32 mouse cellular contexts compared by ENCODE assay signal in the genomic region with DNA sequence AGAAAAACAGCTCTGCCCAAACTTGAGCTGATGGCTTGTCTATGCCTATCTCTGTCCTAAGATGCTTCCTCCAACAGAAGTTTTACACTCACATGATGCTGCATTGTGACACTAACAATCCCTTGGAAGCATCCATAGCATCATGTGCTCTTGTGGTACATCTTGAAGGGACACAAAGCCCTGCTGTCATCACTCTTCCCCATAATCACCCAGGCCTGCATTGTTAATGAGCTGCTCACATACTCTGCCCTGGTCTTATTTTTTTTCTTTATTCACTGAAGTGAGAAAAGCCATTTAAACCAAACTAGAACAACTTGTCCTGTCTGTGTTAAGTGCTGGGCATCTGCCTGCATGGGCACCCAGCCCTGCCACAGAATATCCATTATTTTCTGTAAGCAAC.
"Had no signal": no experiment of that assay in that cellular context is flagged by ENCODE, and none has a peak within 500 bp of the region (broad histone marks: within the 10 kb centered on the region; RNA-seq: fewer than 3 reads in every experiment).

No protein-coding gene starts in this region.

- H3K4me2 ChIP-seq: limb, embryonic 12.5 days; limb, embryonic 13.5 days; limb, embryonic 15.5 days; liver, embryonic 11.5 days; liver, embryonic 12.5 days; liver, embryonic 13.5 days; liver, embryonic 15.5 days; lung, embryonic 14.5 days; lung, embryonic 15.5 days; midbrain, embryonic 11.5 days; midbrain, embryonic 12.5 days; midbrain, embryonic 13.5 days; midbrain, embryonic 15.5 days had no signal

- H3K4me1 ChIP-seq: limb, embryonic 10.5 days; limb, embryonic 12.5 days; liver, embryonic 12.5 days; liver, embryonic 13.5 days; liver, embryonic 15.5 days; lung, embryonic 15.5 days; megakaryocyte, embryonic 14.5 days; midbrain, embryonic 10.5 days; midbrain, embryonic 13.5 days; midbrain, embryonic 15.5 days had no signal

- DNase-seq: left cerebral cortex, postnatal 4 days; liver; liver, embryonic 13.5 days; liver, postnatal 0 days; lung, adult 18-20 months; lung, adult 2 months; lung, embryonic 14.5 days; lung, postnatal 10 days; lung, postnatal 14 days; lung, postnatal 36 days; lung, postnatal 4 days; midbrain, embryonic 14.5 days had no signal

- H3K9me3 ChIP-seq: limb, embryonic 10.5 days; limb, embryonic 12.5 days; limb, embryonic 13.5 days; limb, embryonic 15.5 days; liver, embryonic 12.5 days; liver, embryonic 13.5 days; liver, embryonic 15.5 days; lung, embryonic 15.5 days; megakaryocyte, embryonic 14.5 days; midbrain, embryonic 10.5 days; midbrain, embryonic 12.5 days; midbrain, embryonic 13.5 days; midbrain, embryonic 15.5 days had no signal

- H3K27me3 ChIP-seq: limb, embryonic 12.5 days; limb, embryonic 13.5 days; limb, embryonic 15.5 days; liver, embryonic 12.5 days; liver, embryonic 13.5 days; liver, embryonic 15.5 days; lung, embryonic 15.5 days; megakaryocyte, embryonic 14.5 days; midbrain, embryonic 12.5 days; midbrain, embryonic 13.5 days; midbrain, embryonic 15.5 days had no signal

- ATAC-seq: liver, embryonic 12.5 days; liver, postnatal 0 days; lung, postnatal 0 days; midbrain, embryonic 13.5 days; midbrain, embryonic 15.5 days; midbrain, embryonic 16.5 days had no signal

- H3K27ac ChIP-seq: left cerebral cortex, adult 2 months; limb, embryonic 10.5 days; limb, embryonic 12.5 days; limb, embryonic 13.5 days; limb, embryonic 15.5 days; liver, embryonic 12.5 days; liver, embryonic 13.5 days; liver, embryonic 14.5 days; liver, embryonic 15.5 days; lung, embryonic 15.5 days; macrophage; midbrain, embryonic 10.5 days; midbrain, embryonic 12.5 days; midbrain, embryonic 13.5 days; midbrain, embryonic 15.5 days had no signal

- H3K36me3 ChIP-seq: limb, embryonic 10.5 days; limb, embryonic 12.5 days; limb, embryonic 13.5 days; limb, embryonic 15.5 days; liver, embryonic 12.5 days; liver, embryonic 13.5 days; liver, embryonic 15.5 days; lung, embryonic 15.5 days; midbrain, embryonic 10.5 days; midbrain, embryonic 12.5 days; midbrain, embryonic 13.5 days; midbrain, embryonic 15.5 days had no signal

- H3K9ac ChIP-seq: limb, embryonic 12.5 days; limb, embryonic 13.5 days; limb, embryonic 15.5 days; liver, embryonic 12.5 days; liver, embryonic 13.5 days; liver, embryonic 14.5 days; liver, embryonic 15.5 days; liver, postnatal 0 days; lung, embryonic 14.5 days; lung, embryonic 15.5 days; midbrain, embryonic 12.5 days; midbrain, embryonic 13.5 days; midbrain, embryonic 15.5 days had no signal

- H3K4me3 ChIP-seq: left cerebral cortex, adult 2 months; limb, embryonic 10.5 days; limb, embryonic 12.5 days; limb, embryonic 13.5 days; limb, embryonic 15.5 days; liver, embryonic 12.5 days; liver, embryonic 13.5 days; liver, embryonic 15.5 days; lung, embryonic 15.5 days; megakaryocyte, embryonic 14.5 days; midbrain, embryonic 10.5 days; midbrain, embryonic 12.5 days; midbrain, embryonic 13.5 days; midbrain, embryonic 15.5 days; myocyte had no signal
